Mouse (Mus musculus): ENCODE data around the gene Eif3d. TPM values are rescaled to one million over a fixed set of nuclear protein-coding genes. Genes with fewer than 3 reads are reported as not detected.

The Eif3d gene
- polyA plus RNA-seq, 1 experiment from 2014 or later = 239 TPM

DNA sequence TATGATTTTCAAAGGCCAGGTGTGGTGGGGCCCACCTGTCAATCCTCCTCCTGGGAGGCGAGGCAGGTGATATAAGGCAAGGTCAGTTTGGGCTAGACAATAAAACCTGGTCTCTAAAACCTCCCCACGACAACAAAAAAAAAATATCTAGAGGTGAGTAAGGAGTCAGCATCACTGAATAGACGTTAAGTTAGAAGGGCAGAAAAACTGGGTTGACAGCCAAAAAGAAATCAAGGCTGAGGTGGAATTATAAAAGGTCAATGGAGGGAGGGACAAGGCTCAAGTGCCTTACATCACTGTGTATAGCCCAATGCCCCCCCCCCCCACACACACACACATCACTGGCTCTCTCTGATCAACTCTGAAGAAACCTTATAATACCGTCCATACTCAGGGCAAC lies 42.5 kb downstream of the Eif3d start:
- DNase-seq (no peak), ATAC-seq (ENCODE audit: insufficient read depth) (no peak)
- Histone ChIP-seq H3K4me3 (ENCODE audit: low read depth, low read length) (peak overlapping the region; percentile 56), H3K27ac (ENCODE audit: low read depth) (peak overlapping the region; percentile 94), H3K4me2 (peak overlapping the region; percentile 75), H3K36me3 (ENCODE audit: insufficient read depth) (peaks cover 38% of the 10 kb centered on the region), H3K27me3 (ENCODE audit: insufficient read depth, low read length) (no peaks in the 10 kb centered on the region), H3K4me1 (ENCODE audit: insufficient read depth) (peaks cover 12% of the 10 kb centered on the region), H3K9me3 (ENCODE audit: low read depth, low read length) (no peaks in the 10 kb centered on the region), H3K9ac (peak overlapping the region; percentile 65)
- WGBS = 17% methylated on average over 4 of the region's 4 CpGs
- no peak for TF ChIP-seq CTCF (IDR thresholded peaks at IDR 0.05; ENCODE audit: low read depth)

DNA sequence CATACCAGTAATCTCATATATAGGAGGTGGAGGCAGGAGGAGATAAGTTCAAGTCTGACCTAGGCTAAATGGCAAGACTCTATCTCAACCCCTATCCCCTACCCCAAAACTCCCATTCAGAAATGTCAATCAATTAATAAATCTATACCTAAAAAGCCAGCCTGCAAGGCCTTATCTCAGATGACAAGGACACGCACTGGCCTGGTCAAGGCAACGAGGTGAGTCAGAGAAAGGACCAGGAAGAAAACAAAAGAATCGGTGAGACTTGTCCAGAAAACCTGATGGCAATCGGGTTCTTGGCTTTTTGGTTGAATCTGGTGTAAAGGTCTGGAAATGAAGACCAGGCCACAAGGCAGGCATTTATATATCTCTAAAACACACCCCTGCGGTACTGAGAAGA lies 43.7 kb downstream of the Eif3d start:
- Histone ChIP-seq H3K36me3 (ENCODE audit: insufficient read depth) (peaks cover 50% of the 10 kb centered on the region), H3K4me3 (ENCODE audit: low read depth, low read length) (no peak overlapping the region), H3K9ac (no peak overlapping the region), H3K9me3 (ENCODE audit: low read depth, low read length) (no peaks in the 10 kb centered on the region), H3K27me3 (ENCODE audit: insufficient read depth, low read length) (no peaks in the 10 kb centered on the region), H3K27ac (ENCODE audit: low read depth) (no peak overlapping the region), H3K4me1 (ENCODE audit: insufficient read depth) (peaks cover 12% of the 10 kb centered on the region), H3K4me2 (no peak overlapping the region)
- DNase-seq = no peak
- WGBS = 90% methylated on average over 5 of the region's 5 CpGs
- TF ChIP-seq CTCF (IDR thresholded peaks at IDR 0.05; ENCODE audit: low read depth) = no peak
- ATAC-seq (ENCODE audit: insufficient read depth) = no peak

DNA sequence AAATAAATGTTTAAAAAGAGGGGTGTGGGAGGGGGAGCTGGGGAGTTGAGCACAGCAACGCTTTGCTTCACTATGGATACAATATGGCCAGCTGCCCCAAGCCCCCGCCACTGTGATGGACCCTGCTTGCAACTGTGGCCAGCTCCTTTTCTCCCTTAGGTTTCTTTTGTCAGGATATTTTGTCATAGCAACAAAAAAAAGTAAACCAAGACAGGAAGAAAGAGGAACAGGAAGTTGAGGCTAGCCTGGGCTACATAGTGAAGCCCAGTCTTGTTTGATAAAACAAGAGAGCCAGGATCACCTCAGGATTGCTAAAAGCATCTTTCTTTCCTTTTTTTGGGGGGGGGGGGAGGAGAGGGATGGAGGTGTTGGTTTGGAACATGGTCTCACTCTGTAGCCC lies 45.4 kb downstream of the Eif3d start:
- Histone ChIP-seq H3K27ac (ENCODE audit: low read depth) (no peak overlapping the region), H3K4me3 (ENCODE audit: low read depth, low read length) (no peak overlapping the region), H3K4me1 (ENCODE audit: insufficient read depth) (peaks cover 12% of the 10 kb centered on the region), H3K9me3 (ENCODE audit: low read depth, low read length) (no peaks in the 10 kb centered on the region), H3K27me3 (ENCODE audit: insufficient read depth, low read length) (no peaks in the 10 kb centered on the region), H3K36me3 (ENCODE audit: insufficient read depth) (peaks cover 65% of the 10 kb centered on the region), H3K4me2 (no peak overlapping the region), H3K9ac (no peak overlapping the region)
- ATAC-seq (ENCODE audit: insufficient read depth) (no peak), DNase-seq (no peak)
- WGBS = 87% methylated on average over 2 of the region's 2 CpGs
- TF ChIP-seq CTCF (IDR thresholded peaks at IDR 0.05; ENCODE audit: low read depth) = no peak

DNA sequence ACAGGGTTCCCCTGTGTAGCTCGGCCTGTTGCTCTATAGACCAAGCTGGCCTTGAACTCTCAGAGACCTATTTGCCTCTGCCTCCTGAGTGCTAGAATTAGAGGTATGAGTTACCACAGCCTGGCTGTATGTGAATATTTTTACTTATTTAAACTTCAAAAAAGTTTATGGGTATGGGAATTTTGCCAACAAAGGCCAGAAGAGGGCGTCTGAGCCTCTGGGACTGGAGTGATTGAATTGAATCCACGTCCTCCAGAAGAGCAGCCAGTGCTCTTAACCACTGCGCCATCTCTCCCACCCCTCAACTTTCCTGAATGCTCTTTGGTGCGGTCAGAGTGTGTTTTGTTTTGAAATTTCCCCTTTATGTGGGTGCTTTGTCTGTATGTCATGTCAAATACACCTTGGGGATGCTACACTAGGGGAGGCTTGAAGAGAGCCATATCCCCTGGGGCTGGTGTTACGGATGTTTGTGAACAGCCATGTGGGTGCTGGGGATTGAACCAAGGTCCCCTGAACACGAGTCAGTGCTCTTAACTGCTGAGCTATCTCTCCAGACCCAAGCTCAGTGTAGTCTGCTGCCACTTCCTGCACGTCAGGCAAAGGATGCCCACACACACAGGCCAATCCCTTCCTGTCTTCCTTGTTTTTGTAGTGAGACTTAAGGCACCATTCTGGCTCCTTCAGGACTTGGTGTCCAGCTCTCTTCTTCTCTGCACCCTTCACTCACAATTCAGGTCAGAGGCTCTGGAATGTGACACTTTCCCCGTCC lies 47.2 kb downstream of the Eif3d start:
- Histone ChIP-seq H3K4me2 (no peak overlapping the region), H3K27ac (ENCODE audit: low read depth) (no peak overlapping the region), H3K36me3 (ENCODE audit: insufficient read depth) (peaks cover 78% of the 10 kb centered on the region), H3K9me3 (ENCODE audit: low read depth, low read length) (no peaks in the 10 kb centered on the region), H3K4me1 (ENCODE audit: insufficient read depth) (peaks cover 7% of the 10 kb centered on the region), H3K27me3 (ENCODE audit: insufficient read depth, low read length) (no peaks in the 10 kb centered on the region), H3K9ac (no peak overlapping the region), H3K4me3 (ENCODE audit: low read depth, low read length) (no peak overlapping the region)
- ATAC-seq (ENCODE audit: insufficient read depth) (no peak), DNase-seq (peak; percentile 46)
- no peak for TF ChIP-seq CTCF (IDR thresholded peaks at IDR 0.05; ENCODE audit: low read depth)
- WGBS = 62% methylated on average over 9 of the region's 9 CpGs

DNA sequence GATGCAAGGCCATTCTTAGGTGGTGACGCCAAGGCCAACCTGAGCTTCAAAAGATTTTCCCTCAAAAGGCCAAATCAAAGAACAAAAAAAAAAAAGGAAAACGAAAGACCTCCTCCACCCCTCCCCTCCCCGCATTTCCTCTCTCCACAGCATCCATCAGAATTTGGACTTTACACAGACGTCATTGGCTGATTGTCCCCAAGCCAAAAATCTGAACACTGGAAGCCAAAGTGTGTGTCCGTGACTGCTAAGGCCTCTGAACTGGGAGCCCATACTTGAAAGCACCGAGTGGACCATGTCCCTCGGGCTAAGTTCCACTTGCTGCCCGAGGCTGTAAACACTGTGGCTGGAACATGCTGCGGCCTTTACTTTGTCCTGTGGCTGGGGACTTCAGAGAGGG lies 47.9 kb downstream of the Eif3d start:
- TF ChIP-seq CTCF (IDR thresholded peaks at IDR 0.05; ENCODE audit: low read depth) = no peak
- peaks cover 84% of the 10 kb centered on the region for H3K36me3 ChIP-seq (ENCODE audit: insufficient read depth)
- H3K9ac ChIP-seq = no peak overlapping the region
- peaks cover 3% of the 10 kb centered on the region for H3K4me1 ChIP-seq (ENCODE audit: insufficient read depth)
- ATAC-seq (ENCODE audit: insufficient read depth) (no peak), DNase-seq (no peak)
- no peaks in the 10 kb centered on the region for H3K9me3 ChIP-seq (ENCODE audit: low read depth, low read length)
- no peak overlapping the region for H3K4me3 ChIP-seq (ENCODE audit: low read depth, low read length)
- WGBS = 75% methylated on average over 9 of the region's 9 CpGs
- no peak overlapping the region for H3K4me2 ChIP-seq
- H3K27ac ChIP-seq (ENCODE audit: low read depth) = no peak overlapping the region
- H3K27me3 ChIP-seq (ENCODE audit: insufficient read depth, low read length) = no peaks in the 10 kb centered on the region

DNA sequence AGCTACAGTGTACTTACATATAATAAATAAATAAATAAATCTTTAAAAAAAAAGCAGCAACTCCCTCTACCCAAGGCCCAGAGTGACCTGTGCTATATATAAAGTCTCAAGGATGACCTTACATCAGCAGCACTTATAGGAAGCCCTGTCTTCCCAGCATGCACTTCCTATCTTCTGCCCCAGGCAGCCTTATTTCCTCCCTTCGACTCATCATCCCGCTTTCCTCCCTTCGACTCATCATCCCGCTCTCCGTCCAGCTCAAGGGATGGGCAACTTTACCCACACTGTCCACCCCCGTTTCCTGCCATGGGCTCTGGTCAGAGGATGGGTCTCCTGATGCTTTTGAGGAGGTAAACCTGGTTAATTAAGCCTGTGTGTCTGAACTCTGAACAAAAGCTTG lies 49.0 kb downstream of the Eif3d start:
- no peak for DNase-seq
- peaks cover 77% of the 10 kb centered on the region for H3K36me3 ChIP-seq (ENCODE audit: insufficient read depth)
- TF ChIP-seq CTCF (IDR thresholded peaks at IDR 0.05; ENCODE audit: low read depth) = no peak

DNA sequence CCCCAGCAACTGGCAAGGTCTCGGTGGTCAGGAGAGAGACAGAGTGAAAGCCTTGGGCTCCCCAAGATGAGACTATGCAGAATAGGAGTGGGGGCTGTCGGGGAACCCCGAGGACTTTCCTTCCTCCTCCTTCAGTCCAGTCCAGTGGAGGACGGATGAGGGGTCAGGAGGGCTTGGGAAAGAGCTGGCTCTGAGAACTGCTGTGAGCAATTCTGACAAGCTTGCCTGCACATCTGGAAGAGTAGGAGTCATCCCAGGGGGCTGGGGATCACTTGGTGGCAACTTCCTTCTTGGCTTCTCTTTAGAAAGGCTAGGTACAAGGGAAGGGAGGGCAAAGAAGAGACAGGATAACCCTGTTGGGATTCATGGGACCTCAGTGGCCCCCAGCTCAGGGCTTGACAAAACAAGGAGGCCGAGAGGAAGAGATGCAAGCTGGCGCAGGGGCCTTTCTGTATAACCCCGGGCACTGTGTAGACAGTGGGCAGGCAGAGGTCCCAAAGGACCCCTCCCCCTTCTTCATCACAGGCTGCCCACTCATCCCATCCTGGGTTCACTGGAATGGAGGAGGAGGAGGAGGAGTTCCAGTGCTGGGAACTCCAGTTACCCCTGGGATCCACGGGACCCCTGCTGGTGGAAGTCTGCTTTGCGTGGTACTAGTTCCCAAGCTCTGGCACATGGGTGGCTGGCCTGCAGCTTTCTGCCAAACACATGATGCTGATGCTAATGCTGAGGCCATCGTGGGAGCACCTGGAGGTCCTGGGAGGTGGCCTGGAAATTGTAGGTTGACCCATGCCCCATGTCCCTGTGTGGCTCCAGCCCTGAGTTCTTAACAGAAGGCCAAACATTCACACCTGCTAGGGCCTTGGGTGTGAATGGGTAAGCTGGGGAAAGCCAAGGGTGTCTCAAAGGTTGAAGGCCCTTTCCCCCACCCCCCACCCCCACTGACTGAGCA lies 49.8 kb downstream of the Eif3d start:
- H3K4me1 ChIP-seq (ENCODE audit: insufficient read depth) = no peaks in the 10 kb centered on the region
- TF ChIP-seq CTCF (IDR thresholded peaks at IDR 0.05; ENCODE audit: low read depth) = peak; percentile 69
- H3K4me2 ChIP-seq = no peak overlapping the region
- no peak overlapping the region for H3K9ac ChIP-seq
- 73% methylated on average over 10 of the region's 10 CpGs for WGBS
- no peak; the same call in 1 of the 2 replicates for ATAC-seq (ENCODE audit: insufficient read depth)
- H3K36me3 ChIP-seq (ENCODE audit: insufficient read depth) = peaks cover 77% of the 10 kb centered on the region
- no peak overlapping the region; the same call in 1 of the 2 replicates for H3K27ac ChIP-seq (ENCODE audit: low read depth)
- H3K9me3 ChIP-seq (ENCODE audit: low read depth, low read length) = no peaks in the 10 kb centered on the region
- H3K4me3 ChIP-seq (ENCODE audit: low read depth, low read length) = no peak overlapping the region
- no peaks in the 10 kb centered on the region for H3K27me3 ChIP-seq (ENCODE audit: insufficient read depth, low read length)
- DNase-seq = peak; percentile 42

More for the DNA sequence above, 49.0 kb downstream of the Eif3d start:
- no peak overlapping the region for H3K4me2 ChIP-seq
- WGBS = 84% methylated on average over 6 of the region's 6 CpGs
- no peak overlapping the region for H3K4me3 ChIP-seq (ENCODE audit: low read depth, low read length)
- no peaks in the 10 kb centered on the region for H3K9me3 ChIP-seq (ENCODE audit: low read depth, low read length)
- ATAC-seq (ENCODE audit: insufficient read depth) = no peak
- H3K4me1 ChIP-seq (ENCODE audit: insufficient read depth) = no peaks in the 10 kb centered on the region
- H3K9ac ChIP-seq = no peak overlapping the region
- no peaks in the 10 kb centered on the region for H3K27me3 ChIP-seq (ENCODE audit: insufficient read depth, low read length)
- no peak overlapping the region for H3K27ac ChIP-seq (ENCODE audit: low read depth)

All from lung, embryonic 14.5 days (tissue).